Mouse (Mus musculus) intestine, embryonic 15.5 days (tissue): ENCODE measurements around the gene Fam229b. TPM values are rescaled to one million over a fixed set of nuclear protein-coding genes. Genes with fewer than 3 reads are reported as not detected.

Experiments
- ATAC-seq: fragments of 200-750 bp; cut with Nextera tagmentation; 2 replicates; pipeline ENCODE4 v1.8.0; 2017; ENCODE audit warnings: moderate TSS enrichment, moderate library complexity
- H3K27ac ChIP-seq: fragments of 300-500 bp; sonication (generic); 2 replicates; pipeline ENCODE4 v1.5.1; 2015; ENCODE audit warnings: mild to moderate bottlenecking, inconsistent platforms
- H3K27me3 ChIP-seq: fragments of 300-500 bp; sonication (generic); replicated peaks from 2 replicates; pipeline ENCODE4 v1.6.1; 2015; ENCODE audit warnings: inconsistent platforms
- H3K36me3 ChIP-seq: fragments of 300-500 bp; sonication (generic); 2 replicates; pipeline ENCODE4 v1.6.1; 2015; ENCODE audit warnings: inconsistent platforms
- H3K4me1 ChIP-seq: fragments of 300-500 bp; sonication (generic); replicated peaks from 2 replicates; pipeline ENCODE4 v1.6.1; 2015; ENCODE audit warnings: inconsistent platforms
- H3K4me2 ChIP-seq: fragments of 300-500 bp; sonication (generic); replicated peaks from 2 replicates; pipeline ENCODE4 v1.6.1; 2015; ENCODE audit warnings: mild to moderate bottlenecking, inconsistent platforms
- H3K4me3 ChIP-seq: fragments of 300-500 bp; sonication (generic); replicated peaks from 2 replicates; pipeline ENCODE4 v1.5.1; 2015; ENCODE audit warnings: inconsistent platforms
- H3K9ac ChIP-seq: fragments of 300-500 bp; sonication (generic); 2 replicates; pipeline ENCODE4 v1.6.1; 2015; ENCODE audit warnings: inconsistent platforms
- H3K9me3 ChIP-seq: fragments of 300-500 bp; sonication (generic); 2 replicates; pipeline ENCODE4 v1.6.1; 2016; ENCODE audit warnings: inconsistent platforms
- WGBS: fragments of 180-500 bp; shearing (Covaris S2); methylation state at CpG from one replicate; pipeline ENCODE4 v1.1.7; 2015; 5-methylcytosine and 5-hydroxymethylcytosine counted together
- polyA plus RNA-seq: library from polyadenylated mRNA; unstranded; fragments of >200 nt; fragmentation: Nextera tagmentation; extraction: Ambion mirVana; gene quantifications from 2 replicates; pipeline ENCODE4 v1.2.1, GENCODE M21; 2015

Fam229b gene
- polyA plus RNA-seq, 1 experiment from 2014 or later, result 8.2 TPM

- no peaks in the 10 kb centered on the region for H3K9me3 ChIP-seq
- H3K27ac ChIP-seq, result no peak overlapping the region
- no peak overlapping the region for H3K4me2 ChIP-seq
- ATAC-seq, result no peak
- H3K9ac ChIP-seq, result no peak overlapping the region
- 64% methylated on average over 10 of the region's 10 CpGs for WGBS
- no peaks in the 10 kb centered on the region for H3K27me3 ChIP-seq
- H3K36me3 ChIP-seq, result no peaks in the 10 kb centered on the region
- no peaks in the 10 kb centered on the region for H3K4me1 ChIP-seq
- no peak overlapping the region for H3K4me3 ChIP-seq
Observed at GRCm38 (mm10) chr10:39108837-39109488, 24.8 kb downstream of the Fam229b start.

DNA sequence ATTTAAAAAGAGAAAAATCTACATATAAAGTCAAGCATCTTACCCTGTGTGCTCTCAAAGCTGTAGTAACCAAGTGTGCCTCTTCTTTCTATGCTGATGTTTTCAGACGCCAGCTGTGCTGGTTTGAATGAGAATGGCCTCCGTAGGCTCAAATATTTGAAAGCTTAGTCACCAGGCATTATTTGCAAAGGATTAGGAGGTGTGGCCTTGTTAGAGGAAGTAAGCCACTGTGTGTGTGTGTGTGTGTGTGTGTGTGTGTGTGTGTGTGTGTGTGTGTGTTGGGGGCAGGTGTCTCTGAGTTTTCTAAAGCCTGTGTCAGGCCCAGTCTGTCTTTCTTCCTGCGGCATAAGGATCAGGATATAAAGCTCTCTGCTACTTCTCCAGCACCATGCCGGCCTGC, 26.8 kb downstream of the Fam229b start:
- 49% methylated on average over 4 of the region's 4 CpGs for WGBS
- ATAC-seq, result no peak
- Histone ChIP-seq H3K4me1 (no peaks in the 10 kb centered on the region), H3K9ac (no peak overlapping the region), H3K4me3 (no peak overlapping the region), H3K4me2 (no peak overlapping the region), H3K9me3 (no peaks in the 10 kb centered on the region), H3K27ac (no peak overlapping the region), H3K27me3 (no peaks in the 10 kb centered on the region), H3K36me3 (no peaks in the 10 kb centered on the region)

DNA sequence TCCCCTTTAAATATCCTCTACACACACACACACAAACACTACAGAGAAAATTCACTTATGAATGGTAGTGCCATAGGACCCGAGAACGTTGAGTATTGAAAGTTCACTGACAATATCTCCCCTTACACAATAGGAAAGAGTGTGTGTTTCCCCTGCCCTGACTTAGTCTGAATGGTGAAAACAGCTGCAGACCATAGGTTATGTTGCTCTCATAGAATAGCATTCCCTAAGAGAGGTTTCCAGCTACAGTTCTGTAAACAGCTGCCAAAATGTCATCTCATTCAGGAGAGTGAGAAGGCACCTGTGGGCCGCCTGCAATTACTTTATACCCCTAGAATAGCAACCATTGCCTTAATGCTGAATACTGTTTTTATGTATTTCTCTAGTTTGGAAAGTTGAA, 27.3 kb downstream of the Fam229b start:
- no peaks in the 10 kb centered on the region for H3K27me3 ChIP-seq
- H3K27ac ChIP-seq, result no peak overlapping the region
- H3K9ac ChIP-seq, result no peak overlapping the region
- H3K4me1 ChIP-seq, result no peaks in the 10 kb centered on the region
- ATAC-seq, result no peak
- no peak overlapping the region for H3K4me2 ChIP-seq
- 69% methylated on average over 3 of the region's 3 CpGs for WGBS
- no peak overlapping the region for H3K4me3 ChIP-seq
- no peaks in the 10 kb centered on the region for H3K9me3 ChIP-seq
- H3K36me3 ChIP-seq, result no peaks in the 10 kb centered on the region

GRCm38 (mm10) chr10:39104803-39105449, 28.8 kb downstream of the Fam229b start:
- H3K4me1 ChIP-seq, result no peaks in the 10 kb centered on the region
- ATAC-seq, result no peak
- no peaks in the 10 kb centered on the region for H3K27me3 ChIP-seq
- no peak overlapping the region for H3K9ac ChIP-seq
- WGBS, result 84% methylated on average over 8 of the region's 8 CpGs
- H3K4me2 ChIP-seq, result no peak overlapping the region
- H3K36me3 ChIP-seq, result no peaks in the 10 kb centered on the region
- H3K27ac ChIP-seq, result no peak overlapping the region
- no peak overlapping the region for H3K4me3 ChIP-seq
- no peaks in the 10 kb centered on the region for H3K9me3 ChIP-seq

GRCm38 (mm10) chr10:39098746-39099145, 35.0 kb downstream of the Fam229b start:
- ATAC-seq, result no peak
- H3K4me2 ChIP-seq, result no peak overlapping the region
- no peak overlapping the region for H3K27ac ChIP-seq
- WGBS, result 93% methylated on average over 10 of the region's 10 CpGs
- H3K4me1 ChIP-seq, result no peaks in the 10 kb centered on the region
- no peaks in the 10 kb centered on the region for H3K27me3 ChIP-seq
- no peak overlapping the region for H3K4me3 ChIP-seq
- H3K36me3 ChIP-seq, result no peaks in the 10 kb centered on the region; the same call in 1 of the 2 replicates
- H3K9ac ChIP-seq, result no peak overlapping the region
- H3K9me3 ChIP-seq, result no peaks in the 10 kb centered on the region

DNA sequence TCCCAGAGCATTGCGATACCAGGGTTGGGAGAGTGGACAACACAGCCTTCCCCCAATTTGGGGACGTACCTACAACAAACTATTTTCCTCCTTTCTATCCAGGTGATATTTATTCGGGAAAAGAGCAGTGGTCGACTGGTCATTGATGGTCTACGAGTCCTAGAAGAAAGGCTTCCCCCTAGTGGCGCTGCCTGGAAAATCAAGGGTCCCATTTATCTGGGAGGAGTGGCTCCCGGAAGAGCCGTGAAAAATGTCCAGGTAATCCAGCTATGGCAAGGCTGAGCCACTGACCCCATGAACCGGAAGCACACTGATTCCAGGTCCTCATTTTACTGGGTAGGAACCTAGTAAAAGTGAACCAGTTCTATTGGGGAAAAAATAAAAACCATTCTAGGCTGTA, 36.7 kb downstream of the Fam229b start:
- Histone ChIP-seq H3K27me3 (no peaks in the 10 kb centered on the region), H3K4me1 (no peaks in the 10 kb centered on the region), H3K9ac (no peak overlapping the region), H3K4me2 (no peak overlapping the region), H3K36me3 (no peaks in the 10 kb centered on the region; the same call in 1 of the 2 replicates), H3K27ac (no peak overlapping the region), H3K4me3 (no peak overlapping the region), H3K9me3 (no peaks in the 10 kb centered on the region)
- ATAC-seq, result no peak
- WGBS, result 87% methylated on average over 9 of the region's 9 CpGs

DNA sequence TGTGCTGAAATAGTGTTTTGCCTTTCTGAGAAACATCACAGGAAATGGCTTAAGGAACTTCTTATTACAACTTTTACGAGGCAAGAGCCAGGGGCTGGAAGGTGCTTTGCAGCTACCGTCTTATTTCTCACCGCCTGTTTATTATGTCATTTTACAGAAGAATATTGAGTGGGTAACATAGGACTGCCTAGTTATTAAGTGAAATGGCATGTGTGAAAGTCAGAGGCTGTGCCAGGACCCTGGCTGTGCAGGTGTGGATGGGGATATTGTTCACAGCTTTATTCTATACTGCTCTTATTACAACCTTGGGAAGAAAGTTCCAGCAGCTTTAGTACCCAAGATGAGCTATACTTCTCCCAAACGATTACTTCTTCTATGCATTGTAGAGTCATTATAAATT, 61.7 kb downstream of the Fam229b start:
- Histone ChIP-seq H3K9ac (no peak overlapping the region), H3K27me3 (no peaks in the 10 kb centered on the region), H3K4me1 (no peaks in the 10 kb centered on the region), H3K4me2 (no peak overlapping the region), H3K9me3 (no peaks in the 10 kb centered on the region), H3K27ac (no peak overlapping the region), H3K4me3 (no peak overlapping the region), H3K36me3 (peaks cover 9% of the 10 kb centered on the region)
- 79% methylated on average over 4 of the region's 4 CpGs for WGBS
- no peak for ATAC-seq

Other genes with a start within 250 kb of the Fam229b start
- 53.6 and 53.8 TPM in 2 replicates for gene Lama4, start 168.4 kb downstream of the Fam229b start, polyA plus RNA-seq
- gene Tube1, start 62 bp upstream of the Fam229b start, polyA plus RNA-seq, result 11.5 and 14.7 TPM in 2 replicates
- gene Ccn6, start 29.9 kb upstream of the Fam229b start, polyA plus RNA-seq, result 0.24 TPM in 1 of 2 replicates, not detected in the other
- 21.3 and 23.4 TPM in 2 replicates for gene Fyn, start 234.9 kb upstream of the Fam229b start, polyA plus RNA-seq